ENCODE assay signal across 21 mouse cellular contexts in genomic region chr16:57215957-57216356, GRCm38 (mm10). TPM values are rescaled to one million over a fixed set of nuclear protein-coding genes. Genes with fewer than 3 reads are reported as not detected.
DNase-seq lines count a peak whose midpoint lies in the region; ATAC-seq and TF ChIP-seq lines count a peak whose summit lies in the region.
"Had no signal": no experiment of that assay in that cellular context is flagged by ENCODE, and none has a peak within 500 bp of the region (broad histone marks: within the 10 kb centered on the region; RNA-seq: fewer than 3 reads in every experiment).

No protein-coding gene starts in this region.

- peaks cover 8% of the 10 kb centered on the region in 2 experiments for H3K4me1 ChIP-seq in MEL (ENCODE audit: control insufficient read depth in 1 of 2, insufficient read depth in 2 of 2, low read length in 2 of 2)
- H3K4me1 ChIP-seq in small intestine, adult 2 months (ENCODE audit: control insufficient read depth, insufficient read depth, insufficient read length, low read length), result no peaks in the 10 kb centered on the region
- H3K4me1 ChIP-seq: embryonic facial prominence, embryonic 13.5 days; forebrain, embryonic 15.5 days; kidney, embryonic 15.5 days had no signal

- peak; percentile 19 for DNase-seq in lung, postnatal 36 days
- no peak for DNase-seq in lung, postnatal 14 days
- DNase-seq in MEL (ENCODE audit: low read depth, low spot score), result peak; percentile 72
- DNase-seq in gastrocnemius, postnatal 4 days (ENCODE audit: low spot score in 2 of 2), result no peak
- no peak for DNase-seq in kidney, postnatal 10 days
- no peak for DNase-seq in kidney, postnatal 4 days
- DNase-seq: adrenal gland, postnatal 36 days; cerebellum, adult 9-10 months; heart, postnatal 4 days; lung, adult 18-20 months; midbrain, embryonic 14.5 days; right cerebral cortex, postnatal 14 days; thymus, postnatal 36 days had no signal

- no peak for TF ChIP-seq POLR2A in MEL (IDR thresholded peaks at IDR 0.05; ENCODE audit: control insufficient read depth in 1 of 2, insufficient read depth in 1 of 2, low read depth in 1 of 2, low read length in 2 of 2, poor library complexity in 1 of 2)
- no peak for TF ChIP-seq POLR2A in small intestine, adult 2 months (IDR thresholded peaks at IDR 0.05; ENCODE audit: low read depth, low read length)

- peak; percentile 97 for ATAC-seq in granulocyte monocyte progenitor cell, adult 5-6 weeks (replicated peaks; ENCODE audit: poor library complexity, severe bottlenecking)
- ATAC-seq: forebrain, embryonic 15.5 days; hindbrain, embryonic 16.5 days; intestine, postnatal 0 days had no signal

- peaks cover 0 to 9% of the 10 kb centered on the region in 2 experiments for H3K36me3 ChIP-seq in MEL (ENCODE audit: control insufficient read depth in 1 of 2, insufficient read depth in 2 of 2, low read length in 2 of 2)
- peaks cover 25% of the 10 kb centered on the region for H3K36me3 ChIP-seq in small intestine, adult 2 months (ENCODE audit: control insufficient read depth, insufficient read depth, low read length)

- TF ChIP-seq RAD21 in MEL (IDR thresholded peaks at IDR 0.05; ENCODE audit: low read depth, low read length), result no peak

- no peak overlapping the region for H3K27ac ChIP-seq in MEL (ENCODE audit: control insufficient read depth, low read depth, low read length)
- H3K27ac ChIP-seq in small intestine, adult 2 months (ENCODE audit: insufficient read depth, low read depth, low read length), result peak overlapping the region; percentile 59; the same call in 1 of the 2 replicates
- H3K27ac ChIP-seq: embryonic facial prominence, embryonic 13.5 days; forebrain, embryonic 15.5 days; kidney, embryonic 15.5 days had no signal

- TF ChIP-seq CTCF in MEL (IDR thresholded peaks at IDR 0.05 in 2 of 3, conservative IDR thresholded peaks at IDR 0.05 in 1 of 3; ENCODE audit: control insufficient read depth in 1 of 3, insufficient read depth in 1 of 3, low read depth in 2 of 3, low read length in 3 of 3, poor library complexity in 1 of 3, severe bottlenecking in 1 of 3), result no peak
- TF ChIP-seq CTCF in small intestine, adult 2 months (IDR thresholded peaks at IDR 0.05; ENCODE audit: extremely low read depth, insufficient read length, insufficient replicate concordance, low read depth, low read length), result no peak

- 0 out of 4 replicates have a peak, but pooled peaks of 1 of the 2 experiments have one; percentile 57 for TF ChIP-seq EP300 in MEL (IDR thresholded peaks at IDR 0.05; ENCODE audit: low read depth in 1 of 2, low read length in 2 of 2)

- no peaks in the 10 kb centered on the region; the same call in 1 of the 2 replicates for H3K79me2 ChIP-seq in MEL (ENCODE audit: control insufficient read depth, insufficient read depth, low read length, poor library complexity)

- no peak overlapping the region for H3K9ac ChIP-seq in MEL (ENCODE audit: control insufficient read depth, low read depth, low read length, poor library complexity, severe bottlenecking)
- H3K9ac ChIP-seq: embryonic facial prominence, embryonic 13.5 days; forebrain, embryonic 15.5 days; kidney, embryonic 15.5 days had no signal

- H3K9me3 ChIP-seq in MEL (replicated peaks; ENCODE audit: insufficient read depth, low read length), result no peaks in the 10 kb centered on the region
- H3K9me3 ChIP-seq: embryonic facial prominence, embryonic 13.5 days; forebrain, embryonic 15.5 days; kidney, embryonic 15.5 days had no signal

- no peaks in the 10 kb centered on the region for H3K27me3 ChIP-seq in MEL (ENCODE audit: control insufficient read depth in 1 of 2, insufficient read depth in 2 of 2, low read length in 2 of 2)
- no peaks in the 10 kb centered on the region for H3K27me3 ChIP-seq in small intestine, adult 2 months (ENCODE audit: control insufficient read depth, insufficient read depth, low read length)
- H3K27me3 ChIP-seq: embryonic facial prominence, embryonic 13.5 days; forebrain, embryonic 15.5 days; kidney, embryonic 15.5 days had no signal

- no peak overlapping the region for H3K4me3 ChIP-seq in MEL (ENCODE audit: control insufficient read depth in 1 of 2, insufficient read depth in 1 of 2, low read depth in 2 of 2, low read length in 2 of 2)
- H3K4me3 ChIP-seq in small intestine, adult 2 months (ENCODE audit: low read depth, low read length), result no peak overlapping the region
- H3K4me3 ChIP-seq: embryonic facial prominence, embryonic 13.5 days; forebrain, embryonic 15.5 days; kidney, embryonic 15.5 days; myocyte had no signal

TF ChIP-seq in MEL, 35 proteins besides CTCF, POLR2A, EP300 and RAD21:
- TF ChIP-seq SIN3A (IDR thresholded peaks at IDR 0.05; ENCODE audit: low read length) (no peak), NELFE (IDR thresholded peaks at IDR 0.05; ENCODE audit: low read depth, low read length) (no peak), MXI1 (IDR thresholded peaks at IDR 0.05; ENCODE audit: low read depth, low read length) (peak; percentile 55; the same call in 1 of the 2 replicates), USF1 (IDR thresholded peaks at IDR 0.05; ENCODE audit: low read depth, low read length) (no peak), NRF1 (IDR thresholded peaks at IDR 0.05; ENCODE audit: insufficient read depth, low read depth, low read length, poor library complexity, severe bottlenecking) (no peak), ZMIZ1 (IDR thresholded peaks at IDR 0.05; ENCODE audit: low read depth, low read length) (no peak), TBP (IDR thresholded peaks at IDR 0.05; ENCODE audit: low read depth, low read length) (no peak), ZNF384 (IDR thresholded peaks at IDR 0.05; ENCODE audit: low read depth, low read length) (peak; percentile 58), TCF12 (IDR thresholded peaks at IDR 0.05; ENCODE audit: low read depth, low read length) (no peak), ELF1 (IDR thresholded peaks at IDR 0.05; ENCODE audit: low read depth, low read length) (peak; percentile 64; the same call in 1 of the 2 replicates), RCOR1 (IDR thresholded peaks at IDR 0.05; ENCODE audit: low read depth, low read length) (no peak), MYC (IDR thresholded peaks at IDR 0.05; ENCODE audit: low read depth, low read length) (no peak), BHLHE40 (IDR thresholded peaks at IDR 0.05; ENCODE audit: borderline replicate concordance, low read depth, low read length) (no peak), MYB (IDR thresholded peaks at IDR 0.05; ENCODE audit: low read depth, low read length) (no peak), TAL1 (IDR thresholded peaks at IDR 0.05; ENCODE audit: low read length) (no peak), POLR2AphosphoS2 (IDR thresholded peaks at IDR 0.05; ENCODE audit: low read length) (no peak), HCFC1 (IDR thresholded peaks at IDR 0.05; ENCODE audit: low read depth, low read length) (no peak), KAT2A (conservative IDR thresholded peaks at IDR 0.05; ENCODE audit: low read depth, low read length) (no peak), MAX (IDR thresholded peaks at IDR 0.05; ENCODE audit: low read length) (no peak), ZC3H11A (IDR thresholded peaks at IDR 0.05; ENCODE audit: low read depth, low read length) (no peak), SMC3 (IDR thresholded peaks at IDR 0.05; ENCODE audit: low read depth, low read length) (no peak), ETS1 (IDR thresholded peaks at IDR 0.05; ENCODE audit: low read depth, low read length) (no peak), ZKSCAN1 (IDR thresholded peaks at IDR 0.05; ENCODE audit: low read depth, low read length) (no peak), E2F4 (IDR thresholded peaks at IDR 0.05; ENCODE audit: borderline replicate concordance, low read depth, low read length) (no peak)

RNA-seq across cellular contexts. Expression of gene Tbc1d23, which starts 15.3 kb away (rescaled TPM):
- 15.7 and 16.9 TPM in 2 replicates for total RNA-seq in MEL (2012; rRNA removed)
- 10 to 100 TPM in 1 of 2 experiments, not detected in 1; 18.1 TPM for polyA plus RNA-seq in MEL (2012; ENCODE audit: insufficient read depth in 1 of 2, insufficient read length in 2 of 2, low read depth in 1 of 2, low replicate concordance in 2 of 2, missing spikeins in 1 of 2)
- total RNA-seq in granulocyte monocyte progenitor cell, adult 5-6 weeks (2014; fragmentation: Nextera tagmentation), result 28.2 and 36.4 TPM in 2 replicates
- total RNA-seq in granulocyte monocyte progenitor cell, adult 5-6 weeks (2017), result 42.3 and 45.7 TPM in 2 replicates
- polyA plus RNA-seq in small intestine, adult 2 months (2012; rRNA removed), result 5.5 and 9.4 TPM in 2 replicates
- total RNA-seq in gastrocnemius, postnatal 4 days (2021), result 10 to 100 TPM; 38.6 to 44.3 TPM

RNA-seq across cellular contexts. Expression of gene Nit2, which starts 48.8 kb away (rescaled TPM):
- 32.2 and 33.6 TPM in 2 replicates for total RNA-seq in MEL (2012; rRNA removed)
- 10 to 100 TPM in 1 of 2 experiments, not detected in 1; 38.9 TPM for polyA plus RNA-seq in MEL (2012; ENCODE audit: insufficient read depth in 1 of 2, insufficient read length in 2 of 2, low read depth in 1 of 2, low replicate concordance in 2 of 2, missing spikeins in 1 of 2)
- 39.6 and 50.4 TPM in 2 replicates for total RNA-seq in granulocyte monocyte progenitor cell, adult 5-6 weeks (2014; fragmentation: Nextera tagmentation)
- total RNA-seq in granulocyte monocyte progenitor cell, adult 5-6 weeks (2017), result 38.6 and 40.5 TPM in 2 replicates
- polyA plus RNA-seq in small intestine, adult 2 months (2012; rRNA removed), result 7.9 and 9.8 TPM in 2 replicates
- 10 to 100 TPM; 39.6 to 40.8 TPM for total RNA-seq in gastrocnemius, postnatal 4 days (2021)

Comparison
In these comparisons a context has a peak if more than half of its experiments do, and no peak if none do; other contexts are left out.
1. DNase-seq: peak in lung, postnatal 36 days (single experiment) and MEL (single experiment); none in lung, postnatal 14 days (single experiment), gastrocnemius, postnatal 4 days (0 of 2), kidney, postnatal 10 days (single experiment) and kidney, postnatal 4 days (0 of 2).